Mouse (Mus musculus) lung, embryonic 15.5 days (tissue): Measurements from ENCODE around the gene Qtrt2. TPM values are rescaled to one million over a fixed set of nuclear protein-coding genes. Genes with fewer than 3 reads are reported as not detected.
A peak's percentile ranks its signal among the peaks of the same experiment; 100 is the strongest.

ENCODE experiments used
- ATAC-seq: fragments of 200-750 bp; cut with Nextera tagmentation; 2 replicates; pipeline ENCODE4 v1.8.0; 2017; ENCODE audit warnings: moderate number of reproducible peaks, borderline replicate concordance; ENCODE audit not compliant: low FRiP score, low TSS enrichment; ENCODE audit errors: extremely low read depth
- H3K27ac ChIP-seq: fragments of 300-500 bp; sonication (generic); 2 replicates; pipeline ENCODE4 v1.5.1; 2015; ENCODE audit warnings: moderate library complexity, mild to moderate bottlenecking, inconsistent platforms
- H3K27me3 ChIP-seq: fragments of 300-500 bp; sonication (generic); 2 replicates; pipeline ENCODE4 v1.6.1; 2015; ENCODE audit warnings: inconsistent platforms
- H3K36me3 ChIP-seq: fragments of 300-500 bp; sonication (generic); 2 replicates; pipeline ENCODE4 v1.6.1; 2015; ENCODE audit warnings: inconsistent platforms
- H3K4me1 ChIP-seq: fragments of 300-500 bp; sonication (generic); 2 replicates; pipeline ENCODE4 v1.6.1; 2015; ENCODE audit warnings: inconsistent platforms
- H3K4me2 ChIP-seq: fragments of 300-500 bp; sonication (generic); 2 replicates; pipeline ENCODE4 v1.6.1; 2015; ENCODE audit warnings: inconsistent platforms, mild to moderate bottlenecking, moderate library complexity
- H3K4me3 ChIP-seq: fragments of 300-500 bp; sonication (generic); 2 replicates; pipeline ENCODE4 v1.5.1; 2015; ENCODE audit warnings: mild to moderate bottlenecking, inconsistent platforms
- H3K9ac ChIP-seq: fragments of 300-500 bp; sonication (generic); 2 replicates; pipeline ENCODE4 v1.6.1; 2015; ENCODE audit warnings: inconsistent platforms
- H3K9me3 ChIP-seq: fragments of 300-500 bp; sonication (generic); 2 replicates; pipeline ENCODE4 v1.6.1; 2016; ENCODE audit warnings: inconsistent platforms
- WGBS: fragments of 180-500 bp; shearing (Covaris S2); methylation state at CpG from one replicate; pipeline ENCODE4 v1.1.7; 2015; 5-methylcytosine and 5-hydroxymethylcytosine counted together
- polyA plus RNA-seq: library from polyadenylated mRNA; unstranded; fragments of >200 nt; fragmentation: Nextera tagmentation; extraction: Ambion mirVana; gene quantifications from 2 replicates; pipeline ENCODE4 v1.2.1, GENCODE M21; 2015

Gene Qtrt2
- polyA plus RNA-seq, 1 experiment from 2014 or later, result 26.2 TPM

DNA sequence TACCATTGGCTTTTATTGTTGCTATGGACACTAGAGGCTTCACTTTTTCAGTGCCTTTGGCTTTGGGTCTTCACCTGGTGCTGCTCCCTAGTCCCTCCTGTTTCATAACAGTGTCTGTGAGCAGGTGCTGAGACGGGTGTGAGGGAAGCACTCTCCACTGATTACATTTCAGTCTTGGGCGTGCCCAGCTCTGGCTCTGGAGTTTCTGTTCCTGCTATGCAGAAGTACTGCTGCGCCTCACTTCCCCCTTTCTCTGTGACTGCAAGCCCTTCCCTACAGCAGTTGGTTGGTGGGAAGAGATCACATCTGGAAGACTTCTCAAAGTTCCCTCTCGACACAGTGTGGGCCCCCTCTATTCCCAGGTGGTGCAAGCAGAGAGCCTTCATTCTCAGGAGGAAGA is 25.0 kb upstream of the Qtrt2 start:
- Histone ChIP-seq H3K9me3 (no peaks in the 10 kb centered on the region), H3K27me3 (no peaks in the 10 kb centered on the region), H3K9ac (no peak overlapping the region), H3K36me3 (no peaks in the 10 kb centered on the region), H3K27ac (no peak overlapping the region), H3K4me2 (no peak overlapping the region), H3K4me3 (no peak overlapping the region), H3K4me1 (no peaks in the 10 kb centered on the region)
- ATAC-seq, result no peak
- WGBS, result 67% methylated on average over 4 of the region's 4 CpGs

DNA sequence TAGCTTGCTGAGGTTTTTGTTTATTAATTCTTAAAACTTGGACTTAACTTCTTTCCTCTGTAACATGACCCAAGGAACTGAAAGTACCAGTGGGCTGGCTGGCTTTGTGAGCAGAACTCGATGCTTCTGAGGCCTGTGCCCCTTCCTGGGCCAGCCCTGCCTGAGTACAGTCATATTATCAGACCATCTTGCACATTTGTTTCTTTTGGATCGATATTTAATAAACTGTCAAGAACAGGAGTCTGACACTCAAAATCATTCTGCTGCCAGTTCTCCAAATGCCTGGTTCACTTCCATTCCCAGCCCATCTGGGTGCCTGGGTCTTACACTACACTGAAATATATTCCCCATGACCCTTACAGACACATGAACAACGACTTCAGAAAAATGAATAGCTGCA is 19.3 kb upstream of the Qtrt2 start:
- H3K9ac ChIP-seq, result no peak overlapping the region
- peaks cover 2% of the 10 kb centered on the region; the same call in 1 of the 2 replicates for H3K4me1 ChIP-seq
- no peaks in the 10 kb centered on the region for H3K27me3 ChIP-seq
- no peaks in the 10 kb centered on the region for H3K36me3 ChIP-seq
- no peaks in the 10 kb centered on the region for H3K9me3 ChIP-seq
- ATAC-seq, result peak; percentile 52; the same call in 1 of the 2 replicates
- 0 out of 2 replicates have a peak overlapping the region, but pooled peaks have one; percentile 27 for H3K27ac ChIP-seq
- no peak overlapping the region for H3K4me2 ChIP-seq
- no peak overlapping the region for H3K4me3 ChIP-seq
- WGBS, result 38% methylated on average over 3 of the region's 3 CpGs

DNA sequence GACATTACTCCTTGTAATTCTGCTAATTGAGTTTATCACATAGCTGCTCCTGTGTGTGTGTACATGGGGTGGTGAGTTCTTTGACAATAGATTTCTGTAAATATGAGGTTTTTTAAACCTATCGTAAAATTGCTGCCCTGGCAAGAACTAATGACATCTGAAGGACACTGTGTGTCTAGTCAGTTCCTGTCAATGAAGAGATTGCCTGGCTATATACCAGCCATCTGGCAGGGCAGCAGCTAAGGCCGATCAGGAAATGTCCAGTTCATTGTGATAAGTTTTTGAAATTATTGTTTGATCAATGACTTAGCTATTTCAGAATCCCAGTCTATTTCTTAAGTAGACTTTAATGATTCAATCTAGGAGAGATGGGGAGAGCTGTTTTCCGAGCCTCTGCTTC is 18.7 kb upstream of the Qtrt2 start:
- H3K27me3 ChIP-seq, result no peaks in the 10 kb centered on the region
- H3K27ac ChIP-seq, result no peak overlapping the region
- H3K9me3 ChIP-seq, result no peaks in the 10 kb centered on the region
- WGBS, result 56% methylated on average over 3 of the region's 3 CpGs
- H3K9ac ChIP-seq, result no peak overlapping the region
- H3K36me3 ChIP-seq, result no peaks in the 10 kb centered on the region
- no peak overlapping the region for H3K4me2 ChIP-seq
- H3K4me3 ChIP-seq, result no peak overlapping the region
- no peak for ATAC-seq
- peaks cover 2% of the 10 kb centered on the region; the same call in 1 of the 2 replicates for H3K4me1 ChIP-seq

DNA sequence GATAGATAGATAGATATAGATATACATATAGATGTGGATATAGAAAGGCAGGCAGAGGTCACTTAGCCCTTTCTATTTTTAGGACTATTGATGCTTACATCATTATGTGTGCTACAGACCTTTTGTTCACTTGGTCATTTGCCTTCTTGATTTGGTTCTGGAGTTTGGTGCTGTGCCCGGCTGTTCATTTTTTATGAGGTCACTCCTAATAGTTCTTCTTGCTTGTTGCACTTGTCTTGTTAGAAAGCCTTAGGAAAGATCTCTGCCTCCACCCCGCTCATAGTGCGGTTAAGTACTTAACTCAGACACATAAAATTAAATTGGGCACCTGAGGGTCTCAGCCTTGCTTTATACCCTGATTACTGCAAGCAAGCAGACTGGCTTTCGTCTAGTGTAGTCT is 14.2 kb upstream of the Qtrt2 start:
- no peaks in the 10 kb centered on the region for H3K9me3 ChIP-seq
- no peak overlapping the region for H3K9ac ChIP-seq
- no peak for ATAC-seq
- peaks cover 6% of the 10 kb centered on the region; the same call in 1 of the 2 replicates for H3K4me1 ChIP-seq
- no peaks in the 10 kb centered on the region for H3K27me3 ChIP-seq
- H3K27ac ChIP-seq, result no peak overlapping the region
- H3K4me3 ChIP-seq, result no peak overlapping the region
- H3K4me2 ChIP-seq, result no peak overlapping the region
- 93% methylated on average over 4 of the region's 4 CpGs for WGBS
- no peaks in the 10 kb centered on the region for H3K36me3 ChIP-seq

DNA sequence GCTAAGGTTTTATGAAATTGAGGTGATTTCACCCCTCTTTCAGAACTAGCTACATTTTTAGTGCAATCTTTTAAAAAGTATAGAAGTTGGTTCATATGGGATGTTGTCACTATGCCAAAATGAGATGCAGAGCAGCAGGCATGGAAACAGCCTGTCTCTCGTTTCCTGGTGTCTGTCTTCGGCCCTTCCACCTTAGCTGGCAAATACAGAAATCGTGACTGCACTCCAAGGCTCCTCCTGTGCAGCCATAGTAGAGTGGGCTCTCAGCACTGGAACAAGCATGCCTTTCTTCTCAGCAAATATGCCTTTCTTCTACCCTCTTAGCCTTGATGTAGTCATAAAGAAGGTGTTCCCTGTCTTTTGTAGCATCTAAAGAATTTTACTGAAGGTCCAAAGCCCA is 9.3 kb upstream of the Qtrt2 start:
- H3K9ac ChIP-seq, result no peak overlapping the region
- ATAC-seq, result no peak
- H3K9me3 ChIP-seq, result no peaks in the 10 kb centered on the region
- 58% methylated on average over 3 of the region's 3 CpGs for WGBS
- H3K27me3 ChIP-seq, result no peaks in the 10 kb centered on the region
- H3K36me3 ChIP-seq, result no peaks in the 10 kb centered on the region
- H3K4me1 ChIP-seq, result peaks cover 18% of the 10 kb centered on the region
- H3K27ac ChIP-seq, result peak overlapping the region; percentile 33; the same call in 1 of the 2 replicates
- no peak overlapping the region for H3K4me3 ChIP-seq
- H3K4me2 ChIP-seq, result no peak overlapping the region; the same call in 1 of the 2 replicates

DNA sequence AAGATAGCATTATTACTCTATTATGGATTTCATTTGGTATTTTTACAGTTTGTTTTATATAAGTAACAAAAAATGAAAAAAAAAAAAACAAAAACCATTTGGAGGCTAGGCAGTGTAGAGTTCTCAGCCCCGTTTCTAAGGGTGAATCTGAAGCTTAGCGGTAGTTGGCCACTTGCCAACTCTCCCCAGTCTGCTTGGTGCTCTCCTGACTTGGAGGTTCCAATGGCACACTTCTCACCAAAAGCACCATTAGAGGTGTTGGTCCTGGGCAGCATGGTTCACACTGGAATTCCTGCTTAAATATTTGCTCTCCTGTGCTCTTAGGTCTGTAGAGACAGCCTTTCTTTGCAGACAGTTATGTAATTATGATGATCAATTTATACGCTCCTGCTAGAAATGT is 8.8 kb upstream of the Qtrt2 start:
- no peak overlapping the region for H3K9ac ChIP-seq
- H3K36me3 ChIP-seq, result no peaks in the 10 kb centered on the region
- peak overlapping the region; percentile 33; the same call in 1 of the 2 replicates for H3K27ac ChIP-seq
- no peaks in the 10 kb centered on the region for H3K27me3 ChIP-seq
- H3K9me3 ChIP-seq, result no peaks in the 10 kb centered on the region
- no peak for ATAC-seq
- peaks cover 20% of the 10 kb centered on the region for H3K4me1 ChIP-seq
- no peak overlapping the region for H3K4me3 ChIP-seq
- WGBS, result 31% methylated on average over 3 of the region's 3 CpGs
- H3K4me2 ChIP-seq, result no peak overlapping the region

DNA sequence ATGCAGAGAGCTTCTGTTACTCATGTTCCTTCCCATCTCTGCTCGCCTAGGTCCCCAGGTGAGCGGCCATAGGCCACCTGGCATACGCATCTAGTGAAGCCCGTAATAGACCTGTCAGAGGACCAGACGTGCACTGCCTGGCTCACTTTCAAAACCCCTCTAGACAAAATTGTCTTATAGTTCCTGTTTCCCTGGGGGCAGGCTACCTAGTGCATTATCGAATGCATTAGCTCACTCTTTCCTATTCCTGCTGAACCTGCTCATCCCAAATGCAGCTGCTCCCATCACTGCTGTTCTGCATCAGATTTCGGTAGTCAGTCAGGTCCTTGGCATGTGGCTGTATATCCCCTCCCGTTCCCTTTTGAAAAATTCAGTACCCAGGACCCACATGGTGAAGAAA is 8.2 kb upstream of the Qtrt2 start:
- ATAC-seq, result no peak

DNA sequence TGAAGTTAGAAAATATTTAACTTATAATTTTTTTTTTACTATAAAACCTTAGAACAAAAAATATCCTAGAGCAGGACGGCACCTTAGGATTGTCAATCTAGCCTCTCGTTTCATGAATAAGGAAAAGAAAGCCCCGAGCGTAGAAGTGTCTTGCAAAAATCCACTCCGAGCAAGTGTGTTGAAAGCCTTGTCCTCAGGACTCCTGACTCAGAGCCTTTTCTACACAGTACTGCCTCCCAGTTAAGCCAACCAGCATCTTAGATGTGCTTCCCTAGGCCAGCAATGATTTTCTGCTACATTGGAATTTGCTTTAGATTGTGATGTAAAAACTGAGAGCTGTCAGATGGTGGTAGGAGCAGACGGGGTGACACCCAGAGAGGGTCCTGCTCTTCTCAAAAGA is 6.4 kb upstream of the Qtrt2 start:
- WGBS, result 77% methylated on average over 6 of the region's 6 CpGs

More for the DNA sequence above, 8.2 kb upstream of the Qtrt2 start:
- 80% methylated on average over 8 of the region's 8 CpGs for WGBS
- Histone ChIP-seq H3K9me3 (no peaks in the 10 kb centered on the region), H3K36me3 (no peaks in the 10 kb centered on the region), H3K4me3 (no peak overlapping the region), H3K9ac (no peak overlapping the region), H3K4me2 (no peak overlapping the region), H3K4me1 (peaks cover 24% of the 10 kb centered on the region), H3K27ac (no peak overlapping the region), H3K27me3 (no peaks in the 10 kb centered on the region)

DNA sequence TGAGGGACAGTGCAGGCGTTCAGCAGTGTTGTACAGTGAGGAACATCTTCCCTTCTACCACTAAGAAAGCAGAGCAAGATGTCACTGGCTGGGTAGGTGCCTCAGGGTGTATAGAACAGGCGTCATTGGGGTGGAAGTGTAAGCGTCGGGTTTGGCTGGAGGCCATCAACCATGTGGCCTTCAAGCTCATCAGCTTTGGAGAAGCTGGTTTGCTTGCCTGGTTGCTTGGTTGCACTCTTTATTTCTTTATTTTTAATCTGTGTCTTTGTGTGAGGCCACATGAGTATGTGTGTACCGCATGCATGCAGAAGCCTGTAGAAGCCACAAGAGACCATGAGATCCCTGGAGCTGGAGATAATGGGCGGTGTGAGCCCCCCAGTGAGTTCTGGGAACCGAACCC is 5.7 kb upstream of the Qtrt2 start:
- Histone ChIP-seq H3K36me3 (no peaks in the 10 kb centered on the region), H3K4me3 (no peak overlapping the region), H3K4me2 (no peak overlapping the region), H3K27ac (no peak overlapping the region), H3K27me3 (no peaks in the 10 kb centered on the region), H3K9me3 (no peaks in the 10 kb centered on the region), H3K4me1 (peaks cover 24% of the 10 kb centered on the region), H3K9ac (no peak overlapping the region)
- WGBS, result 77% methylated on average over 7 of the region's 7 CpGs
- ATAC-seq, result no peak

More for the DNA sequence above, 6.4 kb upstream of the Qtrt2 start:
- no peak overlapping the region for H3K9ac ChIP-seq
- no peaks in the 10 kb centered on the region for H3K36me3 ChIP-seq
- no peaks in the 10 kb centered on the region for H3K9me3 ChIP-seq
- H3K4me2 ChIP-seq, result no peak overlapping the region
- H3K27ac ChIP-seq, result no peak overlapping the region
- H3K4me1 ChIP-seq, result peaks cover 24% of the 10 kb centered on the region
- no peak for ATAC-seq
- no peaks in the 10 kb centered on the region for H3K27me3 ChIP-seq
- H3K4me3 ChIP-seq, result no peak overlapping the region

DNA sequence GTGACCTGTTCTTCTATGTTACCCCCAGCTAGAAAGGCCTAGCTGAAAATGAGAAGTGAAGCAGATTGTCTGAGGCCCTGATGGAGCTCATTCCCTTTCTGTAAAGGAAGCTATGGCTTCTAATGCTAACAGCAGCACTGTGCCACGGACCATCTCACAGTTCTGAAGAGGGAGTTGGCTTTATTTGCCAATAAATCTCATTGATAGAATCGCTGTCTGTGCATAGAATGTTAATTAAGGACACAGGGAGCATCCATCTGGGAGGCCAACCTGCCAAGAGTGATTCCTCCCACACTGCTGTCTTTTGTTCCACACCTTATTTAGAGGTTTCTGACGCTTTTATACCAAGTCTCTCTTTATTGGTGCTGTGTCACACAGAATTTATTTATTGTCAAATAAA is 4.9 kb upstream of the Qtrt2 start:
- Histone ChIP-seq H3K4me3 (no peak overlapping the region), H3K36me3 (no peaks in the 10 kb centered on the region), H3K4me1 (peaks cover 21% of the 10 kb centered on the region), H3K4me2 (no peak overlapping the region), H3K9me3 (no peaks in the 10 kb centered on the region), H3K9ac (no peak overlapping the region), H3K27ac (no peak overlapping the region), H3K27me3 (no peaks in the 10 kb centered on the region)
- WGBS, result 77% methylated on average over 3 of the region's 3 CpGs
- ATAC-seq, result no peak

DNA sequence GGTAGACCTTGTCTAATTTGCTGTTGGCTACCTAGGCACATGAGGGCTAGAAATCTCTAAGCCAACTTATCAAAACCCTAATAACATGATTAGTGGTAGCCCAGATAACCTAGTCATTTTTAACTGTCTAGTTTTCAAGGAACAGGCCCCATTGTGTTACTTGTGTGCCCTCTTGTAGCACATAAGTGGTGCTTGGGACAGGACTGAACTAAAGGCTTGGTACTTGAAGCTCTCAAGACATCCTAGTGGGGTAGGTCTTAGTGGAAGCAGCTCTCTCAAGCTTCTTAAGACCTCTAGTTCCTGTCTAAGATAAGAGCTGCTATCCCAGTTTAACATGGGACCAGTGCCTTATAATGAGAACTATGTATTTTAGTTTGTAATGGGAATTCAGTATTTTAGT is 4.0 kb upstream of the Qtrt2 start:
- H3K9me3 ChIP-seq, result no peaks in the 10 kb centered on the region
- no peak overlapping the region for H3K27ac ChIP-seq
- H3K27me3 ChIP-seq, result no peaks in the 10 kb centered on the region
- H3K4me3 ChIP-seq, result no peak overlapping the region
- H3K36me3 ChIP-seq, result no peaks in the 10 kb centered on the region
- no peak for ATAC-seq
- peaks cover 19% of the 10 kb centered on the region for H3K4me1 ChIP-seq
- H3K9ac ChIP-seq, result no peak overlapping the region
- no peak overlapping the region for H3K4me2 ChIP-seq

DNA sequence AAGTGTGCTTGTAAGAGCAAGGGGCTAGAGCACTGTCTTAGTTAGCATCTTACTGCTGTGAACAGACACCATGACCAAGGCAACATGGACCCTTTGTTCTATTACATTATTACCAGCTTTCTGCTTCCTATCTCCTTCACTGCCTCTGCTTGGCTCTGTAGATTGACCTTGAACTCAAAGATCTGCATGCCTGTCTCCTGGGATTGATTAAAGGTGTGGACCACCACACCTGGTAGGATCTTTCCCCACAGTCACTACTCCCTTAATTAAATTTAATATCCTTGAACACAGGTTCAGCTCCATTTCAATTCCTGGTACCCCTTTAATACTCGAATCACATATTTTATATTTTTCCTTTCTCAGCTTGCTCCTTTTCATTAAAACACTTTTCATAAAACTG is 763 bp downstream of the Qtrt2 start:
- H3K9ac ChIP-seq, result no peak overlapping the region
- no peaks in the 10 kb centered on the region for H3K27me3 ChIP-seq
- no peak overlapping the region for H3K4me3 ChIP-seq
- 93% methylated on average over 1 of the region's 1 CpGs for WGBS
- no peak overlapping the region for H3K4me2 ChIP-seq
- no peak overlapping the region for H3K27ac ChIP-seq
- H3K36me3 ChIP-seq, result no peaks in the 10 kb centered on the region
- peaks cover 6% of the 10 kb centered on the region; the same call in 1 of the 2 replicates for H3K4me1 ChIP-seq
- H3K9me3 ChIP-seq, result no peaks in the 10 kb centered on the region
- no peak for ATAC-seq

DNA sequence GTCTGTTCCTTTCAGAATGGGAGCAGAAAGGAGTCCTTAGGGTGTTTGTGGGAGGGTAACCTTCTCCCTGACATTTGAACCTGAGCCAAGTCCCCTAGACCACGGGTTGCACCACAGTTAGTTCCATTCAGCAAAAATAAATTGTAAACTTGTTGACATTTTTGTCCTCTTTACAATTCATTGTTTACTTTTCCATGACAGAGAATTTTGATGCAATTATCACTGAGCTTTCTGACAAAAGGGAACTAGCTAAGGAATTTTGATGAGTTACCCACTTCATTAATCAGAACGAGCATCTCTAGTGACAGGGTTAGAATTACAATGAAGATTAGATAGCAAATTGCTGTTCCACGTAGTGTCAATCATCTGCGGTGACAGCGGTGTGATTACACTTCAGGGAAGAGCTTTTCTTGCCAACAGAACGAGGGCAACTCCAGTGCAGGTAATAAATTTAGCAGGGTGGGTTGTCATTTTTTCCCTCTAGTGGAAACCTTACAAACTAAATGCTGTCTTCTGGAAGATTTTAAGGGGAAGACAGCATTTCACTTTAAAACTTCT is 1.5 kb downstream of the Qtrt2 start:
- no peak overlapping the region for H3K9ac ChIP-seq
- no peak overlapping the region for H3K4me2 ChIP-seq
- WGBS, result 29% methylated on average over 6 of the region's 6 CpGs
- H3K4me1 ChIP-seq, result peaks cover 1% of the 10 kb centered on the region; the same call in 1 of the 2 replicates
- H3K9me3 ChIP-seq, result no peaks in the 10 kb centered on the region
- no peak for ATAC-seq
- no peaks in the 10 kb centered on the region for H3K36me3 ChIP-seq
- no peak overlapping the region for H3K27ac ChIP-seq
- H3K4me3 ChIP-seq, result no peak overlapping the region
- no peaks in the 10 kb centered on the region for H3K27me3 ChIP-seq
